Mouse (Mus musculus) liver, postnatal 0 days (tissue): ENCODE results near the gene Msln.

Source experiments
- CTCF ChIP-seq: sonication (generic); IDR thresholded peaks from 2 replicates; pipeline ENCODE4 v1.5.1; 2016; ENCODE audit warnings: antibody characterized with exemption, low read depth
- EP300 ChIP-seq: IDR thresholded peaks from 2 replicates; pipeline ENCODE4 v1.6.1; 2016; ENCODE audit warnings: antibody characterized with exemption, low read depth, mild to moderate bottlenecking

- TF ChIP-seq CTCF = peak; percentile 9; the same call in 1 of the 2 replicates
- TF ChIP-seq EP300 = no peak
These were observed 37.2 kb upstream of the Msln start for GRCm38 (mm10) chr17:25791320-25791842.
